In genomic region chr4:104452587-104452986, GRCm38 (mm10) we compare ENCODE assay signal across 12 mouse cellular contexts.
DNase-seq lines count a peak whose midpoint lies in the region; ATAC-seq lines count a peak whose summit lies in the region.
"Had no signal": no experiment of that assay in that cellular context is flagged by ENCODE, and none has a peak within 500 bp of the region (broad histone marks: within the 10 kb centered on the region; RNA-seq: fewer than 3 reads in every experiment).

No protein-coding gene starts in this region.

- H3K4me2 ChIP-seq in forebrain, embryonic 15.5 days (replicated peaks), result no peak overlapping the region
- H3K4me2 ChIP-seq in intestine, embryonic 16.5 days (ENCODE audit: low read depth, low read length), result no peak overlapping the region
- H3K4me2 ChIP-seq: kidney, embryonic 15.5 days; neural tube, embryonic 12.5 days had no signal

- WGBS in forebrain, embryonic 15.5 days, result 40% methylated on average over 7 of the region's 7 CpGs
- WGBS in intestine, embryonic 16.5 days, result 66% methylated on average over 7 of the region's 7 CpGs

- no peaks in the 10 kb centered on the region for H3K36me3 ChIP-seq in forebrain, embryonic 15.5 days
- no peaks in the 10 kb centered on the region for H3K36me3 ChIP-seq in intestine, embryonic 16.5 days (ENCODE audit: control insufficient read depth, insufficient read depth, low read length)
- H3K36me3 ChIP-seq: embryonic facial prominence, embryonic 10.5 days; kidney, embryonic 15.5 days; neural tube, embryonic 12.5 days had no signal

- H3K27ac ChIP-seq in forebrain, embryonic 15.5 days (replicated peaks), result peak overlapping the region; percentile 41
- no peak overlapping the region for H3K27ac ChIP-seq in intestine, embryonic 16.5 days (ENCODE audit: low read length)
- H3K27ac ChIP-seq: embryonic facial prominence, embryonic 10.5 days; kidney, embryonic 15.5 days; neural tube, embryonic 12.5 days had no signal

- no peak overlapping the region for H3K4me3 ChIP-seq in forebrain, embryonic 15.5 days
- H3K4me3 ChIP-seq in intestine, embryonic 16.5 days (ENCODE audit: low read length), result no peak overlapping the region
- H3K4me3 ChIP-seq: embryonic facial prominence, embryonic 10.5 days; kidney, embryonic 15.5 days; neural tube, embryonic 12.5 days had no signal

- H3K4me1 ChIP-seq in forebrain, embryonic 15.5 days, result peaks cover 41% of the 10 kb centered on the region
- H3K4me1 ChIP-seq in intestine, embryonic 16.5 days (ENCODE audit: control insufficient read depth, insufficient read depth, low read length), result no peaks in the 10 kb centered on the region
- H3K4me1 ChIP-seq: neural tube, embryonic 12.5 days had no signal

- H3K9ac ChIP-seq in forebrain, embryonic 15.5 days (replicated peaks), result no peak overlapping the region
- H3K9ac ChIP-seq in intestine, embryonic 16.5 days (ENCODE audit: low read depth, low read length), result no peak overlapping the region
- H3K9ac ChIP-seq: kidney, embryonic 15.5 days; neural tube, embryonic 12.5 days had no signal

- ATAC-seq in forebrain, embryonic 15.5 days (replicated peaks), result 0 out of 2 replicates have a peak, but pooled peaks have one; percentile 45
- ATAC-seq in intestine, embryonic 16.5 days, result no peak

- no peaks in the 10 kb centered on the region for H3K27me3 ChIP-seq in forebrain, embryonic 15.5 days
- no peaks in the 10 kb centered on the region for H3K27me3 ChIP-seq in intestine, embryonic 16.5 days (replicated peaks; ENCODE audit: control insufficient read depth, insufficient read depth, low read length)
- H3K27me3 ChIP-seq: kidney, embryonic 15.5 days; neural tube, embryonic 12.5 days had no signal

- H3K9me3 ChIP-seq in forebrain, embryonic 15.5 days, result no peaks in the 10 kb centered on the region
- no peaks in the 10 kb centered on the region for H3K9me3 ChIP-seq in intestine, embryonic 16.5 days (ENCODE audit: control insufficient read depth, low read length)
- H3K9me3 ChIP-seq: embryonic facial prominence, embryonic 10.5 days; kidney, embryonic 15.5 days; neural tube, embryonic 12.5 days had no signal

- DNase-seq in lung, postnatal 10 days, result peak; percentile 5
- DNase-seq in lung, adult 18-20 months, result no peak
- peak; percentile 68 to 69 for DNase-seq in layer of hippocampus, postnatal 36 days
- peak; percentile 91 for DNase-seq in telencephalon, adult 2 months (ENCODE audit: low read depth, low spot score)
- no peak for DNase-seq in retina, embryonic 14.5 days (ENCODE audit: low spot score)
- DNase-seq in testis, postnatal 10 days (ENCODE audit: low spot score), result no peak
- DNase-seq: lung, adult 2 months had no signal

Comparison
In these comparisons a context has a peak if more than half of its experiments do, and no peak if none do; other contexts are left out.
1. DNase-seq: peak in lung, postnatal 10 days (single experiment), layer of hippocampus, postnatal 36 days (2 of 2) and telencephalon, adult 2 months (single experiment); none in lung, adult 18-20 months (0 of 2), retina, embryonic 14.5 days (single experiment) and testis, postnatal 10 days (single experiment).